ENCODE assay signal across 15 mouse cellular contexts in the genomic region with DNA sequence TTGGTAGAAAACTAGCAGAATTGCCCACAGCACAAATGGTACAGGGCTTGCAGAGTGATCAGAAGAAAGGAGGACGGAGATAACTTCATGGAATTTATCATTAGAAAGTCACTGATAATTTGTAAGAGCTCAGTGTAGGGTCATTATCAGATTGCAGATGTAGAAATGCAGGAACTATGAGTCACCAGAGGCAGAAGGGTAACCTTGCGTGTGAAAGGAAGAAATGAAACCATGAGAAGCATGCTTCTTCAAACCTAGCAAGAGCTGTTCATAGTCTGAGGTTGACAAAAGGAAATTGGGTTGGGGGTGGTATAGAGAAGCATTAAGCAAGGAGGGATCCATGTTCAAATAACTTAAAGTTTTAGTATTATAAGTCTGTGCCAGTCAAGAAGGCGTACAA.
"Had no signal": no experiment of that assay in that cellular context is flagged by ENCODE, and none has a peak within 500 bp of the region (broad histone marks: within the 10 kb centered on the region; RNA-seq: fewer than 3 reads in every experiment).

No protein-coding gene starts in this region.

- H3K4me1 ChIP-seq: liver, embryonic 13.5 days; megakaryocyte, embryonic 14.5 days; midbrain, embryonic 10.5 days; midbrain, embryonic 15.5 days; neural tube, embryonic 13.5 days had no signal

- H3K36me3 ChIP-seq: liver, embryonic 13.5 days; midbrain, embryonic 10.5 days; midbrain, embryonic 15.5 days; neural tube, embryonic 13.5 days had no signal

- H3K27ac ChIP-seq: liver, embryonic 13.5 days; midbrain, embryonic 10.5 days; midbrain, embryonic 15.5 days; neural tube, embryonic 13.5 days; stomach, postnatal 0 days had no signal

- H3K4me3 ChIP-seq: liver, embryonic 13.5 days; megakaryocyte, embryonic 14.5 days; midbrain, embryonic 10.5 days; midbrain, embryonic 15.5 days; neural tube, embryonic 13.5 days had no signal

- DNase-seq: kidney, adult 18-20 months; kidney, adult 9 months; kidney, postnatal 14 days; kidney, postnatal 4 days; liver, embryonic 13.5 days; lung, adult 2 months; lung, postnatal 14 days; lung, postnatal 4 days; retina, postnatal 1 day; thymus, postnatal 25 days had no signal

- H3K9ac ChIP-seq: liver, embryonic 13.5 days; midbrain, embryonic 15.5 days; neural tube, embryonic 13.5 days had no signal

- H3K4me2 ChIP-seq: liver, embryonic 13.5 days; midbrain, embryonic 15.5 days; neural tube, embryonic 13.5 days had no signal

- H3K27me3 ChIP-seq: liver, embryonic 13.5 days; midbrain, embryonic 15.5 days; neural tube, embryonic 13.5 days had no signal

- H3K9me3 ChIP-seq: liver, embryonic 13.5 days; megakaryocyte, embryonic 14.5 days; midbrain, embryonic 10.5 days; midbrain, embryonic 15.5 days; neural tube, embryonic 13.5 days had no signal

- ATAC-seq: midbrain, embryonic 15.5 days had no signal
